Mouse (Mus musculus) left cerebral cortex, postnatal 36 days (tissue): ENCODE data around the gene Slc4a5. TPM values are rescaled to one million over a fixed set of nuclear protein-coding genes. Genes with fewer than 3 reads are reported as not detected.

Experiments used
- DNase-seq, 2 experiments: peaks; one replicate each; pipeline ENCODE4 v3.0.0; 2021 to 2022; ENCODE audit warnings: low spot score in 2 of 2, mixed read lengths in 1 of 2
- intact Hi-C: fragments of 180-260 bp; cut with DNase I; formaldehyde crosslinking; loops from one replicate; pipeline ENCODE4 v1.15.1; 2025
- total RNA-seq, 2 experiments: library from RNA; stranded (reverse); gene quantifications; 2 replicates each; pipeline ENCODE4 v1.2.3; 2021

Slc4a5 gene
- total RNA-seq: under 1 TPM; 0.25 to 0.69 TPM

DNA sequence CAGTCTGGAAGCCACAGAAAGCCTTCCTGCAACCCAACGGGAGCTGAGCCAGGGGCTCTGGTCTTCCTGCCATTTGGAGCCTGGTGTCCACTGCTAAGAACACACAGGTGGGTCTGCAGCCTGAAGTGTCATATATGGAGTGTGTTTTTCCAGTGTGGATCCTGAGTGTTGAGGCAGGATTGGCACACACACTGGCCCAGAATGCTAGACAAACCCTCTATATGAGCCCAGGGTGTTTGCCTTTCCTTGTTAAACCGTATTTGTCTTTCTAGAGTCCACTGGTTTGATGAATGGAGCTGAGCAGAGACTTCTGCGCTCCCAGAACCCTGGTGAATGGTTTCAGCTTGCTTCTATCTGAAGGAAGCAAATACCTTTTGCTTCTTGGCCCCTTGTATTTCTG, at the start of gene Slc4a5:
TSS of gene Slc4a5 (plus strand) at position 15 of the 400 bp plus-strand sequence.
- intact Hi-C loops: loop anchor here (10.0 kb wide), 1 partner anchor 465 kb away; no protein-coding TSS in a partner anchor
- DNase-seq: no peak

DNA sequence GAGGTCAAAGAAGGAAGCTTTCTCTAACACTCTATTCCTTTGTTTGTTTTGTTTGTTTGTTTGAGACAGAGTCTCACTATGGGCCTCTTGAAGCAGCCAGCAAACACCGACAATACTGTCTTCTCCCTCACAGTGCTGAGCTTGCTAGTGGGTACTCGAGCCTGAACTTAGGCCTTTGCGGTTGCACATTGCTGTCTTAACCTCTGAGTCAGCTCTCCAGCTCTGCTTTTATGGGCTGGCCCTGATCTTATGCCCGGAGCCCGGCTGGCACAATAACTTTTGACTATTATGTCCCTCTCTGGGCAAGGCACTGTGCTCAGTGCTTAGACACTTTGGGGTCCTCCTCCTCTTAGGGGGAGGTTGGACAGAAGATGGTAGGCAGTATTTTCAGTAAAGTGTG, 49.8 kb upstream of the Slc4a5 start:
- DNase-seq: no peak
- intact Hi-C loops: loop anchor here (10.0 kb wide), 1 partner anchor 175 kb away; no protein-coding TSS in a partner anchor

DNA sequence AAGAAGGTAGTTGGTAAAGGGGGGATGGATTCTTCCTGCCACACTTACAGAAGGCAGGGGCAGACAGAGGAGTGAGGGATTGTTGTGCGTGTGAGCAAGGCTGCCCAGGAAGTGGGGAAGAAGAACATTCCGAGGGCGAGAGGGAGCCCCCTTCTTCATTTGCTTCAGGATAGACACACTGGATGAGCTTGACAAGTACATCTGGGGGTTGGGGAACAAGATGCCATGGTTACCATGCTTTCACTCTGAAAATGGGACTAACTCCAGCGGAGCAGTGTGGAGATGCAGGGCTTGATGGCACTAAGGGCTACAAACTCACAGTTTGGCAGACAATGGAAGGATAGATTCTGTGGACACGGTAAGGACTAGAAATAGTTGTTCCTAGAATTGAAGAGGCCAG, 48.6 kb upstream of the Slc4a5 start:
- intact Hi-C loops: no loop called here
- no peak for DNase-seq

DNA sequence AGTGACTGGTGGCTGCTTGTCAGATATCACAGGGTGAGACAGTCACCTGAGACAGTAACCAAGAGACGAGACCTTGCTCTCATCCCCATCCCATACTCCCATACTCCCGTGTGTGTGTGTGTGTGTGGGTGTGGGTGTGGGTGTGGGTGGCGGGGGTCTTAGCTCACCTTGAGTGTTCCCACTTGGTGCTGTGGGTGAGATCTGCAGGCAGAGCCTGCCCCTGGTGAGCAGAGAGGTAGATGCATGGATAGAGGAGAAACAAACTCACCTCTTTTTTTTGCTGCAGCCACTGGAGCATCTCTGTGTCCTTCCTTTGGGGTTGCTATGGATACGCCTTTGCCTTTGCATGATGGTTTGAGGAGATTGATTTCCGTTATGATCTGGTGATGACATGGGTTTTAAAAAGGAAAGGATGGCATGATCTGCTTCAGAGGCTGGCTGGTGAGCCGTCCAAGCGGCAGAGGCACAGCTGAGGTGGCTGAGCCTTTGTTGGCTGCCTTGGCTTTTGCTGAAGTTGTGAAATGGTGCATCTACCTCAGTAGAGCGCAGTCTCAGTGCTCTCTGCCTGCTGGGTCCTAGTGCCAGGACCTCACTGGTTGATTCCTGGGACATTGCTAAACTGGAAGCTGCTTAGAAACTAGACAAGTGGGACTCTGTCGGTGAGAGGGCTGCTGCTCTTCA, 47.2 kb upstream of the Slc4a5 start:
- DNase-seq: peak; percentile 72 to 82
- intact Hi-C loops: no loop called here

DNA sequence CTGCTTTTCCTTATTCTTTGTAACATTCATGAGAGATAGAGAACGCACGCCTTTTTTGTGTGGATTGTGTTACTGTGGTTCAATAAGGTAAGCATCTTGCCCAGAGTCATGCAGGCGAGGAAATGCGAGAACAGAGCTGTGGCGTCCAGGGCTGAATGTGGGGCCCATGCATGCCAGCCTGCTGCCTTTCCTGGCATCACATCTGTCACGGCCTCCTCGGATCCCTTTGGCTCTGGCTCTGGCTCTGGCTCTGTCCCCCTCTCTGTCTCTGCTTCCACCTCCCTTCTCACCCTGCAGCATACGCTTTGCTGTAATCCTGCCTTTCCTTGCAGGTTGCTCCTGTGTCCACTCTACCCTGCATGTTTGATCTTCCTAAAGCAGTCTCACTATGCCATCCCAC, 43.6 kb upstream of the Slc4a5 start:
- intact Hi-C loops: no loop called here
- DNase-seq: no peak

DNA sequence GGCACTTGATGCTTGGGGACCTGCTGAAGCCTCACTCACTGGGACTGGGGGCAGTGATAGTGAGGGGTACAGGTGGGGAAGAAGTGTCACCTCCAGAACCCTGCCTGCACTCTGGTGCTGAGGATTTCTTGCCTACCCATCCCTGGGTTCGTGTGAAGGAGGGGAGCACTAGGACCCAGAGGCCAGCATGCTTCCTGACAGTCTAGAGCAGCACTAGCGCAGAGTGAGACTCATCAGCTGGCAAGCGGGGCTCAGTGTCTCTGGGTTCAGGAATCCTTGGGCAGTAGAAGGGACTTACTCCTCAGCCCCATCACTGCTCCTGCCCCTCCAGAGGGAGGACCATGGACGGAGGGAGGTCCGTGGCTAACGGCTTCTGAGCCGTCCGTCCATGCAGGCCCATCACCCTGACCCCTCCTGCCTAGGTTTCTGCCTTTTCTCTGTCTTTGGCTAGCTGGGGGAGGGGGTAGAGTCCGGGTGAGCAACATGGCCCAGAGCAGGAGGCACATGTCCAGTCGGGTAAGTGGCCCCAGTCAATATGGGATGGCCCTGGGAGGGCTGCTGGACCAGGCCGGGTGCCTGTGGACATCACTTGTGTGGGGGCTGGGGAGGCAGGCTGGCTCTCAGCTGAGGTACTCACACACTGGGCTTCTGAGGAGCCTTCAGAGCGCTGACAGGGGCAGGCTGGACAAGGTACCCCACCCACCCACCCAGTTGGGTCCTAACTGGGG, 40.1 kb upstream of the Slc4a5 start:
- peak; percentile 79 to 80 for DNase-seq
- intact Hi-C loops: no loop called here

DNA sequence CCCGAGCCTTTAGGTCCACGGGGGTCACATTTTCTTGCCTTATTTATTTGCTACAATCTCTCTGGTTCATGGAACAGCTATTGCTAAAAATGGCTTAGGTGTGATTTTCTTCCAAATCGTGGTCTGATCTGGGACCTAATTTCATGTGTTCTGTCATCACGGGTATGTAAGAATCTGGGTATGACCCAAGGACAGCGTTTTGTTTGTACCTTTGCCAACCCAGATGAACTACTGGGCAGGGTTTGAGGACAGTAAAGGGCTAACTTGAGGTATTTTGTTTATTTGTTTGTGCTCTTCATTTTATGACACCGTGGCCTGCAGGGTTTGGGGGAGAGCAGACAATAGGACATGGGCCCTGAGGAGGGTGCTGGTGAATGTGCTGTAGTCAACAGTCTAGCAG, 39.0 kb upstream of the Slc4a5 start:
- no peak for DNase-seq
- intact Hi-C loops: no loop called here

DNA sequence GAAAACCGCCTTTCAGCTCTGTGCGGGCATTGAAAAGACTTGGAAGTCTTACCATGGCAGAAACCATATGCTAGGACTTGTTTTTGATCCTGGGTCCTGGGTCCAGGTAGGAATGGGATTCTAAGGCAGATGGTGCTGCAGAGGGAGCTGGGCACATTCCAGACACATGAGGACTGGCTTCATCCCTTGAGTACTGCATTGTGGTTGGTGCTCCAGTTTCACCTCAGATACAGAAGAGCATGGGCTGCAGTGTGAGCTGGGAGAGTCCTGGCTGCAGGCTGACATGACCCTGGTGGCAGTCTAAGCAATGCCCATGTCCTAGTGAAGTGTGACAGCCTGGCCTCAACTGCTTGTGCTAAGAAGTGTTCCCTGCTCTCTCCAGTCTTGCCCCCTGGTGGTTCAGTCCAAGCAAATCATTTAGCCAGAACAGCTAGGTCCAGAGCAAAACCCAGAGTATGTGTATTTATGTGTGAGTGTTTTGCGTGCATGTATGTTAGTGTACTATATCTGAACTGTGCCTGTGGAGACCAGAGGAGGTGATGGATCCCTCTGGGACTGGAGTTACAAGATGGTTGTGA, 34.7 kb upstream of the Slc4a5 start:
- no peak for DNase-seq
- intact Hi-C loops: no loop called here

DNA sequence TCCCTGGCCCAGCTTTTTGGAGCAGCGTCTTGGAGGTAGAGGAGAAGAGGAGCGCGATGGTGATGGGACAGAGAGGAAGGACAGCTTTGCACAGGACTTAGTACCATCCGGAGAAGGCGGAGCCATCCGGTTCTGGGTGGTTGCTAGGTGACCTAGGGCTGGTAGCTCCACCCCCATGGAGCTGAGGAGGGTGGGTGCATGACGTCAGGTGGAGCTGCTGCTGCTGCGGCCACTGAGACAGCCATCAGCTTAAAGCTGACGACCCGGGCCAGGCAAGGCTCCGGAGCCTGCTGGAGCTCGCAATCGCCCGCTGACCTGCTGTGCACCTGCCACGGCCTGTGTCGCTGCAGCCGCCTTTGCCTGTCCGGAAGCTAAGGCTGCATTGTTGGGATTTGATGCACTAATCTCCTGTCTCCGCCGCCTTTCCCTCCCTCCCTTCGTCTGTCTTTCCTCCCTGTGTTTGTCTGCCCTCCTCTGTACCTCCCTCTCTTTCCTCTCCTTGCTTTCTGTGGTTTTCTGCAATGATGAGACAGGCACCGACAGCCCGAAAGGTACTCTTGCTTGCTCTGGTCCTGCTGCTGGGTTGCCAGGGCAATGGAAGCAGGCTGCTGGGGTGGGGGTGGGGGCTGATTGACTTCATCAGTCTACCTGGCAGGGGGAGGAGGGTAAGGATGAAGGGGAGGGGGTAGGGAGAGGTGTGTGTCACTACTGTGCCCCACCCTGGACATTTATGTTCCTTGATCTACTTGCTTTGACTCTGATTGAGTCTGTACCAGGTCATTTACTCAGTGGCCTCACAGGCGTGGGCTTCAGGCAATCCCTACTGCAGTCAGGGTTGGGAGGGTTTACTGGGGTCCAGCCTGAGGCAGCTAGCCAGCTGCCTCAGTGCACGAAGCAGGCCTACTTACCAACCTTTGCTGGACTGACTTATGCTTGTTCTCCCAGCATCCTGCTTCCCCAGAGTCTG, 33.5 kb upstream of the Slc4a5 start:
- intact Hi-C loops: loop anchor here (2.0 kb wide), 1 partner anchor 21 kb away; the partner anchor contains the start of gene Dctn1
- DNase-seq: peak; percentile 87

DNA sequence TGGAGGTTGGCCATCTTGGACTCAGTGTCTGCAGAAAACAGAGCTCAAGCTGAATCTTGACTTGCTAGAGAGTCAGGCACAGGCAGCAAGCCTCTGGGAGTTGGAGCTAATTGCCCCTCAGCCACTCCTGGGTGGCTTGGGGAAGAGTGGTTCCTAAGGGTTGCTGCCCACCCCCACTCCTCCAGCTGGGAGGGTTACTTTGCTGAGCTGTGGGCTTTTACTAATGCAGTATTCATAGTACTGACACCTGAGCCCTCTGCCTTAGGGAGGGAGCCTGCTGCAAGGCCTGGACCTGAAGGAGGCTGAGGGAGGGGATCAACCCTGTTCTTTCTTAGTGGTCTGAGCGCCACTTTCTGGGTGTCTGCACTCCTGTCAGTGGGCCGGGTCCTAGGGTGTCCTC, 32.7 kb upstream of the Slc4a5 start:
- intact Hi-C loops: loop anchor here (2.0 kb wide), 1 partner anchor 22 kb away; the partner anchor contains the start of gene Dctn1

DNA sequence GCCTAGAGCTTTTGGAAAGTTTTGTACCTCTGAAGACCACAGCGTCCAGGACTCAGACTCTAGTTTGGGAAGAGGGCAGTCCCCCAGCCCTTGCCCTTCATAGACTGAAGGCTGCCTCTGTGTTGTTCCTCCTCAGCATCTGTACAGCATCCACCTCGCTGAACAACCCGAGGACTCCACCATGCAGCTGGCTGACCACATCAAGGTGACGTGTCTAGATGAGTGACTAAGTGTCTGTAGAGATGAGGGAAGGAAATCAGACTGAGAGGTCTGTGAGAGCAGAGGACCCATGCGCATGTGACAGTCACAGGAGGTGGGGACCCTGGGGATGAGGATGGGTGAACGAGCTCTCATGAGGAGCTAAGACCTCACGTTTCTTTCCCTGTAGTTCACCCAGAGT, 26.1 kb upstream of the Slc4a5 start:
- no peak for DNase-seq
- intact Hi-C loops: no loop called here

More for the DNA sequence above, 32.7 kb upstream of the Slc4a5 start:
- no peak for DNase-seq

DNA sequence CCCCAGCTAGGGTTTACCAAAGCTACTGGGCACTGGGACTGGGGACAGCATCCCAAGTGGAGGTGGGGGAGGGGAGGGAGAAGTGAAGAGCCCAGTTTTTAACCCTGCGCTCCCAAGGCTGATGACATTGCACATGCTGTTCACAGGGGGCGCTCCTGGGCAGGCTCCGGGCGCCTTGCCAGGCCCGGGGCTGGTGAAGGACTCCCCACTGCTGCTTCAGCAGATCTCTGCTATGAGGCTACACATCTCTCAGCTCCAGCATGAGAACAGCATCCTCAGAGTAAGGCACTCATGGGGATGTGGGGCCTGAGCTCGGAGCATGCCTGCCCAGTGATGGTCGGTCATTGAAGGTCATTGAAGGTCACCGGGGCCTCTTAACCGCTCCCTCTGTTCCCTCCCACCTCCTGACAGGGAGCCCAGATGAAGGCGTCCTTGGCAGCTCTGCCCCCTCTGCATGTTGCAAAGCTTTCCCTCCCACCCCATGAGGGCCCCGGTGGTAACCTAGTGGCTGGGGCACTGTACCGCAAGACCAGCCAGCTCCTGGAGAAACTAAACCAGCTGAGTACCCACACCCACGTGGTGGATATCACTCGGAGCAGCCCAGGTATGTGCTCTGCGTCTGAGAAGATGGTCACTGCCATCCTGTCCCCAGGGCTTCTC, 22.2 kb upstream of the Slc4a5 start:
- intact Hi-C loops: no loop called here
- DNase-seq: peak; percentile 49 to 65

DNA sequence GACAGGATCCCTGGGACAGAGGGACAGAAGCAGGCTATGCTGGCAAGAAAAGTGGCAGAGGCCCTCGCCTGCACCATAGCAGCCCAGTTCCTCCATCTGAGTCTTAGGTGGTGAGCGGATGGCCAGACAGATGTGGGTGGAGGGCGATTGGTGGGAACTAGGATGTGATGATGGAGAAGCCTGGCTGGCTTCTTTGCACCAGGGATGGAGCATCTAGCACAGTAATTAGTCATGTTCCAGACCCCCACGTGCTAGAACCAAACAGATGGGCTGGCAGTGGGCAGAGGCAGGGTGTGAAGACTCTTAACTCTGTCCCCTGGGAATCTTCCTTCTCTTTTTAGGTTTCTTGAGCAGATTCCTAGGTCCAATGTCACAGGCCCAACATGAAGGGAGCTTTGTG, 16.3 kb upstream of the Slc4a5 start:
- DNase-seq: no peak
- intact Hi-C loops: no loop called here

DNA sequence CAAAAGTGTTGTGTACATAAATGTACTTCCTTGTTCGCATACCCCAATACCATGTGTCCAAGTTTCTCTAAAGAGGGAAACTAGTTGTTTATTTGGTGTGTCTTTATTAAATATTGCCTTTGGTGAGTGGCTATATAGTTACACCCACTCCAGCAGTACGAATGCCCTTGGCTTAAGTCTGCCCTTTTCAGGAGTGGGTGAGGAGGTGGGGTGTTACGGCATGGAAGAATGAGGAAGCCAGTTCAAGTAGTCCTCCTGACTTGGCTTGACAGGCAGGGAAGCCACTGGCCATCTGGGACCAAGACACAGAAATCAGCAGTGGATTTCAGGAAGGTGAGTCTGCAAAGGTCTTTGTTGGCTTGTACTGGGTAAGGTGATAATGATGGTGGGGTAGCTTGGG, 13.8 kb upstream of the Slc4a5 start:
- DNase-seq: no peak
- intact Hi-C loops: no loop called here

DNA sequence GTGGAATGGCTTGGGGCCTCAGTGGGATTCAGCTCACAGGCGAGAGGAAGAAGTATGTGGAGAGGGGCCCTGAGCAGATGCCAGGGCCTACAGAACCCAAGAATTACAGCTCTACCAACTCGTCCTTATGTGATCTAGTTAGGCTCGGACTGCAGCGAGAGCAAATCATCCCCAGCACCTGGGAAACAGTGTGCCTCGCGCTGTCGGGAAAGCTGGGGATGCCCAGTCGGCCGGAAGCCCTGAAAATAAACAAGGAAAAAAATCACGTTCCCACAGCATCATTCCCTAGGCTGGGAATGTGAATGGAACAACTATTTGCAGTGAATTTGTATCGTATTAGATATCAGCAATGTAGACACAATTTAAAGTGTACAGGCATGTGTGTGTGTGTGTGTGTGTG, 13.3 kb upstream of the Slc4a5 start:
- DNase-seq: no peak
- intact Hi-C loops: no loop called here

DNA sequence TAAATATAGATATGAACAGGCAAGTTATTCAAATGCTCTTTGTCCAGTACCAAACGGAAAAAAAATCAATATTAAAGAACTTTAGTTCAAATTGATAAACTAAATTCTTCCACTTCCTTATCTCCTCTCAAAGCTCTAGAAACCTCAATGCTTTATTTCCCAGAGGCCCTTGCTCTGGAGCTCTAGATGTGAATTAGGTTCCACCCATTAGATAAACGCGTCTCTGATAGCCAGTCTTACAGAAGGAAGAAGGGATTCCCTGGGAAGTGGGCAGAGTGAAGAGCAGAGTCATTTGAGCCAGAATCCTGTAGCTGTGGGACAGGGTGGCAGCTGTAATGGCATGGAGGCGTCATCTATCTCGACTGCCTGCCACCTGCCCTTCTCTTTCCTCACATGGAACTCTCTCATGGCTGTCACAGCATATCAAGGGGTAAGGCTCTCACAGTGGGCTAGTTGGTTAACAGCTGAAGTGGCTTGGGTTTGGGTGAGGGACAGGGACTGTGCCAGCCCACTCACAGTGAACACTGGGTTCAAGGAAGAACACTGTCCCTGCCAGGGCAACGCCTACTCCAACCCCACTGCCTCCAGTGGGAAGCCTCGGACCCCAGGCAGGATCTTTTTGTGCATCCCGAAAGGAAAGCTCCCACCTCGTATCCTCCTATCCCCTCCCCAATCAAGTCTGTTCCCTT, 12.1 kb upstream of the Slc4a5 start:
- no peak for DNase-seq
- intact Hi-C loops: no loop called here

DNA sequence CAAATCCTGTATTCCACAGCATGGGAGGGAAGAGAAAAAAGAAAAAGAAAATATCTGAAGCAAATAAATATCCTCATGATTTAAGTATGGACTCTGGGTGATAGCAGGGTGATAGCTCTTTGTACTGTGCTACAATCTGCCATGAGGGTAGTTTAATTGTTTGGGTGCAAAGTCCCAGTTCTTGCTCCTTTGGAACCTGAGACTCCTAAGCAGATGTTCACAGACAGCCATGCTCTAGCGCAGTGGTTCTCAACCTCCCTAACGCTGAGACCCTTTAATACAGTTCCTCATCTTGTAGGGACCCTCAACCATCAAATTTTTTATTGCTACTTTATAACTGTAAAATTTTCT, 11.6 kb upstream of the Slc4a5 start:
- intact Hi-C loops: no loop called here
- DNase-seq: no peak

DNA sequence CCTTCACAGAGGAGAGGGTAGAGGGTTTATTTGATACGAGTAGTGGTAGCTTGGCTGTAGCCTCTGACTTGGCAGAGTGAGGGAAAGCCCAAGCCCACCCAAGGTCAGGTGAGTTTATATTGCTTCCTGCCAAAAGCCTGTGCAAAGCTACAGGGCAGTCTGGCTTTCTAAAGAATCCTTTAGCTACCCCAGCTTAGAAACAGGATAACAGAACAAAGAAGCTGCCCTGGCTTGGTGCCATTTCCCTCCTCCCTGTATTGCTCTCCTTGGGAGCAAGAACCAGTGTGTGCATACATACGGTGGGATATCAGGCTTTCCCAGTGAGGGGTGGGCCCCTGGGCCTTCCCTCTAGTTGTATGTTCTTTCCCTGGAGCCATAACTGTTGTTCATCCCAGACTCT, 9.1 kb upstream of the Slc4a5 start:
- DNase-seq: no peak
- intact Hi-C loops: loop anchor here (5.0 kb wide), 2 partner anchors 67 to 117 kb away; partner anchors contain the start of genes Mob1a and Mthfd2

DNA sequence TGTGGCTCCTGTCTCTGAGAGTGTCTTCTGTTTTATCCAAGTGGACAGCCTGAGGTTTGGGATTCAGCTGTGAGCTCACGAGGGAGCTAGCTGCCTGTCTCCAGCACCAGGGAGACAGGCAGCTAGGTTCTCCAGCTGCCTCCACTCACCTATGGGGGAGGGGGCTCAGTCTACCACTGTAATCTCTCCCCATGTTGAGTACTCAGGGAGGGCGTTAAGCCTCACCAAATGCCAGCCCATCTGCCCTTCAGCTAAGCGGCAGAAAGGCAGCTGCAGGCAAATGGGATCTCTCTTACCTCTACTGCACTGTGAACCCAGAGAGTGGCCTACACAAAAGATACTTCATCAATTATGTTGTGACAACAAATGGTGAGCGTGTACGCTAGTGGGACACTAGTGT, 8.1 kb upstream of the Slc4a5 start:
- DNase-seq: no peak
- intact Hi-C loops: loop anchor here (5.0 kb wide), 2 partner anchors 66 to 116 kb away; partner anchors contain the start of genes Mob1a and Mthfd2
